Mouse (Mus musculus): ENCODE measurements around the gene Mylk. TPM values are rescaled to one million over a fixed set of nuclear protein-coding genes. Genes with fewer than 3 reads are reported as not detected.

Gene Mylk
- polyA plus RNA-seq, 1 experiment = 8.3 TPM

DNA sequence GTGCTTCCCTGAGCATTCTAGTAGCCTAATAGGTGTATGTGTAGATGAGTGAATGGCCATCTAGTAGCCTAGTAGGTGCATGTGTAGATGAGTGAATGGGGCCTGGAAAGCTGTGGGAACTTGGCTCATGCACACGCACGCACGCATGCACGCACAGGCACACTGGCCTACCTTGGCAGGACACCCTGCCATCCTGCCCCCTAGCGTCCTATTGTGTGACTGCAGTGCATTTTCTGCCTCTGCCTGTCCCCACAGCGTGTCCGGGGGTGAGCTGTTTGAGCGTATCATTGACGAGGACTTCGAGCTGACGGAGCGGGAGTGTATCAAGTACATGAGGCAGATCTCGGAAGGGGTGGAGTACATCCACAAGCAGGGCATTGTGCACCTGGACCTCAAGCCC, 231.6 kb downstream of the Mylk start:
- TF ChIP-seq CTCF (IDR thresholded peaks at IDR 0.05; ENCODE audit: extremely low read depth, insufficient read depth, low read length) = peak; percentile 36
- TF ChIP-seq POLR2A (IDR thresholded peaks at IDR 0.05; ENCODE audit: extremely low read depth, insufficient read depth, low read length) = no peak
- Histone ChIP-seq H3K4me1 (ENCODE audit: control insufficient read depth, insufficient read depth, low read length) (no peaks in the 10 kb centered on the region), H3K4me3 (ENCODE audit: insufficient read depth, low read length) (no peak overlapping the region), H3K27ac (ENCODE audit: insufficient read depth, low read length) (no peak overlapping the region)

GRCm38 (mm10) chr16:34978018-34978417, 233.0 kb downstream of the Mylk start:
- Histone ChIP-seq H3K4me1 (ENCODE audit: control insufficient read depth, insufficient read depth, low read length) (no peaks in the 10 kb centered on the region), H3K4me3 (ENCODE audit: insufficient read depth, low read length) (no peak overlapping the region), H3K27ac (ENCODE audit: insufficient read depth, low read length) (no peak overlapping the region)
- TF ChIP-seq POLR2A (IDR thresholded peaks at IDR 0.05; ENCODE audit: extremely low read depth, insufficient read depth, low read length) = no peak
- no peak for TF ChIP-seq CTCF (IDR thresholded peaks at IDR 0.05; ENCODE audit: extremely low read depth, insufficient read depth, low read length)

- H3K4me3 ChIP-seq (ENCODE audit: insufficient read depth, low read length) = no peak overlapping the region
- no peak for TF ChIP-seq POLR2A (IDR thresholded peaks at IDR 0.05; ENCODE audit: extremely low read depth, insufficient read depth, low read length)
- TF ChIP-seq CTCF (IDR thresholded peaks at IDR 0.05; ENCODE audit: extremely low read depth, insufficient read depth, low read length) = no peak
- no peak overlapping the region for H3K27ac ChIP-seq (ENCODE audit: insufficient read depth, low read length)
- H3K4me1 ChIP-seq (ENCODE audit: control insufficient read depth, insufficient read depth, low read length) = no peaks in the 10 kb centered on the region
Observed at GRCm38 (mm10) chr16:34981009-34981408, 236.0 kb downstream of the Mylk start.

GRCm38 (mm10) chr16:34984203-34985030, 239.4 kb downstream of the Mylk start:
- TF ChIP-seq CTCF (IDR thresholded peaks at IDR 0.05; ENCODE audit: extremely low read depth, insufficient read depth, low read length) (no peak), POLR2A (IDR thresholded peaks at IDR 0.05; ENCODE audit: extremely low read depth, insufficient read depth, low read length) (no peak)
- no peak overlapping the region for H3K4me3 ChIP-seq (ENCODE audit: insufficient read depth, low read length)
- H3K4me1 ChIP-seq (ENCODE audit: control insufficient read depth, insufficient read depth, low read length) = no peaks in the 10 kb centered on the region
- no peak overlapping the region for H3K27ac ChIP-seq (ENCODE audit: insufficient read depth, low read length)

- TF ChIP-seq CTCF (IDR thresholded peaks at IDR 0.05; ENCODE audit: extremely low read depth, insufficient read depth, low read length) = no peak
- no peak for TF ChIP-seq POLR2A (IDR thresholded peaks at IDR 0.05; ENCODE audit: extremely low read depth, insufficient read depth, low read length)
Observed at GRCm38 (mm10) chr16:34985031-34985346, 240.0 kb downstream of the Mylk start.

GRCm38 (mm10) chr16:34986211-34986825, 241.3 kb downstream of the Mylk start:
- Histone ChIP-seq H3K27ac (ENCODE audit: insufficient read depth, low read length) (no peak overlapping the region), H3K4me3 (ENCODE audit: insufficient read depth, low read length) (no peak overlapping the region), H3K4me1 (ENCODE audit: control insufficient read depth, insufficient read depth, low read length) (no peaks in the 10 kb centered on the region)
- TF ChIP-seq CTCF (IDR thresholded peaks at IDR 0.05; ENCODE audit: extremely low read depth, insufficient read depth, low read length) (no peak), POLR2A (IDR thresholded peaks at IDR 0.05; ENCODE audit: extremely low read depth, insufficient read depth, low read length) (no peak)

More at GRCm38 (mm10) chr16:34985031-34985346, 240.0 kb downstream of the Mylk start:
- Histone ChIP-seq H3K4me1 (ENCODE audit: control insufficient read depth, insufficient read depth, low read length) (no peaks in the 10 kb centered on the region), H3K4me3 (ENCODE audit: insufficient read depth, low read length) (no peak overlapping the region), H3K27ac (ENCODE audit: insufficient read depth, low read length) (no peak overlapping the region)

- no peak for TF ChIP-seq POLR2A (IDR thresholded peaks at IDR 0.05; ENCODE audit: extremely low read depth, insufficient read depth, low read length)
- TF ChIP-seq CTCF (IDR thresholded peaks at IDR 0.05; ENCODE audit: extremely low read depth, insufficient read depth, low read length) = no peak
- no peak overlapping the region for H3K27ac ChIP-seq (ENCODE audit: insufficient read depth, low read length)
Observed at GRCm38 (mm10) chr16:34991365-34991764, 246.4 kb downstream of the Mylk start.

GRCm38 (mm10) chr16:34992854-34993253, 247.8 kb downstream of the Mylk start:
- TF ChIP-seq CTCF (IDR thresholded peaks at IDR 0.05; ENCODE audit: extremely low read depth, insufficient read depth, low read length) (no peak), POLR2A (IDR thresholded peaks at IDR 0.05; ENCODE audit: extremely low read depth, insufficient read depth, low read length) (no peak)
- Histone ChIP-seq H3K4me3 (ENCODE audit: insufficient read depth, low read length) (no peak overlapping the region), H3K4me1 (ENCODE audit: control insufficient read depth, insufficient read depth, low read length) (peaks cover 9% of the 10 kb centered on the region), H3K27ac (ENCODE audit: insufficient read depth, low read length) (no peak overlapping the region)

More at GRCm38 (mm10) chr16:34991365-34991764, 246.4 kb downstream of the Mylk start:
- no peak overlapping the region for H3K4me3 ChIP-seq (ENCODE audit: insufficient read depth, low read length)
- peaks cover 6% of the 10 kb centered on the region; the same call in 1 of the 2 replicates for H3K4me1 ChIP-seq (ENCODE audit: control insufficient read depth, insufficient read depth, low read length)

DNA sequence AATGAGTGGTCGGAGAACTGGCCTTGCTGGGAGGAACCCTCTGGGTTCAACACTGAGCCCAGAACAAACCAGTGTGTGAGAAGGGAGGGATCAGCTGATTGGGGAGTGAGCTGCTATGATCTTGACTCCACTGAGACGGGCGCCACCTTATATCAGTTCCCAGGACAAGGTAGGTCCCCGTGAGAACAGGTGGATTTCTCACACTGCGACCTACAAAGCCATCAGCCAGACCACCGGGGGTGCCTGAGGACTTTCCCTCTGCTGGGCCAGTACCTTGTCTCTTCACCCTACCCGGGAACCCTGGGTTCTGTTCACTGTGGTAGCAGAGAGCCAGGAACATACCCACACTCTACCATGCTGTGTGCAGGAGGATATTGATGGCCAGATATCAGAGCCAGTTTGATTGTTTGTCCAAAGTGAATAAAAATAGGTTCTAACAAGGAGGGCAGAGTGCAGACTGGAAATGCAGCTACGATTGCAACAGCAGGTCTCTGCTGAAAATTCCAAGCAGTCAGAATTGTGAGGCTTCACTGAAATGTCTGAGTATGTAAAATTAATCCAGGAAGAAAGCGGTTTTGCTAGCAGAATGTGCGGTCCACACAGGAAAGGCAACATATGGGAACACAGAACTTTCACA, 248.8 kb downstream of the Mylk start:
- TF ChIP-seq CTCF (IDR thresholded peaks at IDR 0.05; ENCODE audit: extremely low read depth, insufficient read depth, low read length) = no peak
- no peak for TF ChIP-seq POLR2A (IDR thresholded peaks at IDR 0.05; ENCODE audit: extremely low read depth, insufficient read depth, low read length)
- Histone ChIP-seq H3K27ac (ENCODE audit: insufficient read depth, low read length) (no peak overlapping the region), H3K4me1 (ENCODE audit: control insufficient read depth, insufficient read depth, low read length) (peaks cover 11% of the 10 kb centered on the region), H3K4me3 (ENCODE audit: insufficient read depth, low read length) (no peak overlapping the region)

Measured in cortical plate, adult 2 months (tissue).